Mouse (Mus musculus) embryonic fibroblast, embryonic 13.5 days (primary cell): ENCODE measurements around the gene Grap.
"Not testable (repeated sequence)": the region's sequence is repeated elsewhere in the genome, so short reads cannot be mapped to it uniquely, and the experiment has no call there.

Experiments
- CTCF ChIP-seq: IDR thresholded peaks from 2 replicates; pipeline ENCODE4 v1.5.1; 2011; ENCODE audit warnings: mild to moderate bottlenecking, control low read depth, low read length, moderate library complexity, borderline replicate concordance; ENCODE audit not compliant: insufficient read depth
- POLR2A ChIP-seq: IDR thresholded peaks from 2 replicates; pipeline ENCODE4 v1.6.1; 2011; ENCODE audit warnings: low read depth, mild to moderate bottlenecking, control low read depth, low read length, moderate library complexity

DNA sequence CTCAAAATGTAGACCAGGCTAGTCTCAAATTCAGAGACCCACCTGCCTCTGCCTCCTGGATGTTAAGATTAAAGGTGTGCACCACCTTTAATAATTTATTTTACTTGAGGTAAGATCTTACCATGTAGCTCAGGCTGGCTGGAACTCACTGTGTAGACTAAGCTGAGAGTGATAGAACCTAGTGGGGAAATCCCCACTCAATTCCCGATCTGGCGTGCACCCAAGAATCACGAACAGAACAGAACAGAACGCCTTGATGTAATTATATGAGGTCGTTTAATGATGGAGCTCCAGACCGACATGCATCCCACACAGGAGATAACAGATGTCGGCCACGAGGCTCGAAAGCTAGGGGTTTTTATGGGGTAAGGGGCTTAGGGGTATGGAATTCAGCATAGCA is 12.5 kb upstream of the Grap start:
- TF ChIP-seq POLR2A, CTCF: not testable (repeated sequence)
